Mouse (Mus musculus) intestine, embryonic 16.5 days (tissue): Measurements from ENCODE around the gene Clip3. TPM values are rescaled to one million over a fixed set of nuclear protein-coding genes. Genes with fewer than 3 reads are reported as not detected.

Experiments
- ATAC-seq: fragments of 200-750 bp; cut with Nextera tagmentation; 2 replicates; pipeline ENCODE4 v1.8.0; 2017; ENCODE audit warnings: moderate TSS enrichment, moderate library complexity
- H3K27ac ChIP-seq: fragments of 300-500 bp; sonication (generic); 2 replicates; pipeline ENCODE4 v1.5.1; 2014; ENCODE audit warnings: mild to moderate bottlenecking, low read length
- H3K27me3 ChIP-seq: fragments of 300-500 bp; sonication (generic); replicated peaks from 2 replicates; pipeline ENCODE4 v1.6.1; 2014; ENCODE audit warnings: low read length, control low read depth, mixed read lengths; ENCODE audit not compliant: control insufficient read depth, insufficient read depth
- H3K36me3 ChIP-seq: fragments of 300-500 bp; sonication (generic); 2 replicates; pipeline ENCODE4 v1.6.1; 2014; ENCODE audit warnings: low read length, control low read depth; ENCODE audit not compliant: control insufficient read depth, insufficient read depth
- H3K4me1 ChIP-seq: fragments of 300-500 bp; sonication (generic); 2 replicates; pipeline ENCODE4 v1.6.1; 2014; ENCODE audit warnings: low read length, control low read depth, mixed read lengths; ENCODE audit not compliant: control insufficient read depth, insufficient read depth
- H3K4me2 ChIP-seq: fragments of 300-500 bp; sonication (generic); 2 replicates; pipeline ENCODE4 v1.6.1; 2014; ENCODE audit warnings: low read depth, low read length, control low read depth
- H3K4me3 ChIP-seq: fragments of 300-500 bp; sonication (generic); 2 replicates; pipeline ENCODE4 v1.5.1; 2014; ENCODE audit warnings: mild to moderate bottlenecking, low read length
- H3K9ac ChIP-seq: fragments of 300-500 bp; sonication (generic); 2 replicates; pipeline ENCODE4 v1.6.1; 2014; ENCODE audit warnings: low read depth, low read length
- H3K9me3 ChIP-seq: fragments of 300-500 bp; sonication (generic); 2 replicates; pipeline ENCODE4 v1.6.1; 2016; ENCODE audit warnings: low read length, control low read depth; ENCODE audit not compliant: control insufficient read depth
- WGBS: fragments of 180-500 bp; shearing (Covaris S2); extraction: QIAGEN DNeasy Blood & Tissue Kit; methylation state at CpG from one replicate; pipeline ENCODE4 v1.1.7; 2014; 5-methylcytosine and 5-hydroxymethylcytosine counted together
- polyA plus RNA-seq: library from polyadenylated mRNA; unstranded; fragments of >200 nt; fragmentation: Nextera tagmentation; extraction: Ambion mirVana; gene quantifications from 2 replicates; pipeline ENCODE4 v1.2.1, GENCODE M21; 2015

The Clip3 gene
- polyA plus RNA-seq, 1 experiment from 2014 or later = 20.9 TPM

DNA sequence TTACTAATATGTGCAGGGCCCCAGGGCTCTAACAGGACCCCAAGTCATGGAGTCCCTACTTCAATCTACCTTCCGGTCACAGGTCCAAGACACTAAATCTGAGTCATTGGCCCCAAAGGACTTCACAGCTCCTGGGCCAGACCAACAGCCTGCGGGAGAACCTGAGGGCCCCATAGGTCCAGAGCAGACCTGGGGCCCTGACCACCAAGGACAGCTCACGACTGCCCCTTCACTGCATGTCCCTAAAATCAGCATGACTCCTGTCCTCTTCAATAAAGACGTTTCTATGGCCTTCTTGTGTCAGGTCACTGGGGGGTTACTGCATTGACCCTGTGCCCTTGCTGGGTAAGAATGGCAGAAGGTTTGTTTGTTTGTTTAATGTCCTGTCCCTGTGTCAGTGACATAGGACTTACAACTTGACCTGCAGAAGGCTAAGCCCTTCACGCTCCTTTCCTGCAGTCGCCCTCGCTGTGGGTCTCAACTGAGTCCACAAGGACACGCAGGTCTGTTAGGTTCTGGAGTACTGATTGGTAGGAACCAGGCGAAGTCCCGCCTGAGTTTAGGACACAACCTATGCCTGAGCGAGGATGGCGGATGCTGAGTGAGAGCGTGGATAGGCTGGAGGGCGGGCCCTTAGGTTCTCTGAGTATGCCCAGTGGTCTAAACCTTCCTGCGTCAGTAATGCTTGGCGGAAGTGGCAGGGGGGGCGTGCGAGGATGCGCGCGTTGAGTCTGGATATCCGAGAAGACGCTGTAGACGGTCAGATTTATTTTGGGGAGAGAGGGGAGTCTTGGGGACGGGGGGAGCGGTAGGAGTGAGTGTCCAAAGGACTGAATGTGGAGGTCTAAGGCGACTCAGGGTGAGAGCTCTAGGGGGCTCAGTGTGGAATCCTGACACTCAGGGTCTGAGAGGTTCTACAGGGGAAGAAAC, 16.8 kb downstream of the Clip3 start, which contains the start of gene Alkbh6:
Alkbh6 (plus strand) TSS at position 642 of the 930 bp plus-strand sequence.
- no peaks in the 10 kb centered on the region for H3K36me3 ChIP-seq
- H3K9me3 ChIP-seq = no peaks in the 10 kb centered on the region
- H3K27ac ChIP-seq = peak within 1 kb of the TSS; percentile 79
- H3K27me3 ChIP-seq = no peaks in the 10 kb centered on the region
- peak within 1 kb of the TSS; percentile 67 for H3K4me3 ChIP-seq
- peak; percentile 100 for ATAC-seq
- H3K4me2 ChIP-seq = peak within 1 kb of the TSS; percentile 84
- 4% methylated on average over 27 of the region's 27 CpGs for WGBS
- H3K4me1 ChIP-seq = peaks cover 14% of the 10 kb centered on the region
- peak within 1 kb of the TSS; percentile 69 for H3K9ac ChIP-seq

DNA sequence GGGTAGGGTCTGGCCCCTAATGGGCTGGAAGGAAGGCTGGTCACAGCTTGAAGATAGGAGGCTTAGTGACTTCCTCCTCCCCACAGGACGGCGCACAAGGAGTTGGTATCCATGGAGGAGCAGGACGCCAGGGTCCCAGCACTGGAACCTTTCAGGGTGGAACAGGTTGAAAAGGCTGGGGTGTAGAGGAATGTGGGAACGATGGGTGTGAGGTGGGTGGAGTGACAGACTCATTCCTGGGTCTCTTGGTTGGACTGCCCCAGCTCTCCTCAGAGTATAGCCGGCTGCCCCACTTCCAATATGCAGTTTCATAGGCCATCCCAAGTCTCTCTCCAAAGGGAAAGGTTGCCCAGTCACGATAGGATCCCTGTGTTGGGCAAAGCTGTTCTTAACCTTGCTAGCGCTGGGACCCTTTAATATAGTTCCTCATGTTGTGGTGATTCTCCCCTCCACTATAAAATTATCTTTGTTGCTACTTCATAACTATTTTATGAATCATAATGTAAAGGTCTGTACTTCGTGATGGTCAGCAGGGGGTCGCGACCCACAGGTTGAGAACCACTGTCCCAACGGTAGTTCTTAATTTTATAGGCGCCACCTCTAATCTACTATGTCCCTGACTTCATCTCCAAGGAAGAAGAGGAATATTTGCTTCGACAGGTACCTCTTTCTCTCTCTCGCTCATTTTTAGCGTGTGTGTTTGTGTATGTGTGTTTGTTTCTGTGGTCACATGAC, 18.0 kb downstream of the Clip3 start:
- Histone ChIP-seq H3K36me3 (no peaks in the 10 kb centered on the region), H3K27ac (0 out of 2 replicates have a peak overlapping the region, but pooled peaks have one; percentile 6)
- no peak for ATAC-seq

DNA sequence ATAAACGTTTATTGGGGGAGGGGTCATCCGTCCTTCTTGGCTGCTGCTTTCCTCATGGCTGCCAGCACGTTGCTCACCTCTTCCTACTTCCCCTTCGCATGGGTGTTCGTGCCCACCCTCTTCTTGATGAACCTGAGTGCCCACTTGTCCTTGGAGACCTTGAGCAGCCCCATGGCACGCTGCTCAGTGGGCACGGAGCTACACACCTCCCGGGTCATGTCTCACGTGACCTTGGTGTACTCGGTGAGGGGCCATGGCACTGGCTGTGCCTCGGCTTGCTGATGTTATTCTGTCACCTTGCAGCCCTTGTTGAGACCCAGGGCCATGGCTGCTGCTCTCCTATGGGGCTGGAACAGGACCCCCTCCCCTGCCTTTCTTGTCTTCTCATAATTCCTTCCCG, 18.6 kb downstream of the Clip3 start:
- Histone ChIP-seq H3K9me3 (no peaks in the 10 kb centered on the region), H3K4me2 (no peak overlapping the region), H3K9ac (no peak overlapping the region), H3K4me3 (no peak overlapping the region), H3K27me3 (no peaks in the 10 kb centered on the region), H3K36me3 (no peaks in the 10 kb centered on the region), H3K4me1 (peaks cover 20% of the 10 kb centered on the region), H3K27ac (no peak overlapping the region)
- ATAC-seq = no peak
- 81% methylated on average over 12 of the region's 12 CpGs for WGBS

More for the DNA sequence above, 18.0 kb downstream of the Clip3 start:
- Histone ChIP-seq H3K4me3 (peak overlapping the region; percentile 67), H3K9me3 (no peaks in the 10 kb centered on the region), H3K4me1 (peaks cover 20% of the 10 kb centered on the region), H3K27me3 (no peaks in the 10 kb centered on the region), H3K4me2 (peak overlapping the region; percentile 80), H3K9ac (peak overlapping the region; percentile 69)
- WGBS = 58% methylated on average over 15 of the region's 15 CpGs

DNA sequence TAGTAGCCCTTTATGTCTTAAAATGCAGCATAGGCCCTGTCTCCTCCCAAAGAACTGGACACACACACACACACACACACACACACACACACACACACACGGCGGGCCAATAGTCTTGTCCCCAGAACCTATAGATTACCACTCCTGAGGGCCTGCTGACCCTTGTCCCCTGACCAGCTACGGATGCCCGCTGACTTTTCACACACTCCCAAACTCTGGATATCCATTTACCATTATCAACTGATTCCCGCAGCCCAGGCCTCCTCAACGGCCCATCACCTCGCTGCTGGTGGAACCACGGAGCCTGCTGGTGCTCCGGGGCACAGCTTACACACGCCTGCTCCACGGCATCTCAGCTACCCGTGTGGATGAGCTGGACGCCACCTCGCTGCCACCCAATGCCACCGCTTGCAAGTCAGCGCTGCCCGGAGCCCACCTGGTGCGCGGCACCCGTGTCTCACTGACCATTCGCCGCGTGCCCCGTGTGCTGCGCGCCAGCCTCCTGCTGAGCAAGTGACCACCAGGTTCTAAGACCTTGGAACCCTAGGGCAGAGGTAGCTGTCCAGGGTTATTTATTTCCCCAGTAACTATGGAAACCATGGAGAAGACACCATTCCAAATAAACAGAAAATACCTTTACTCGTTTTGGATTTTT, 22.3 kb downstream of the Clip3 start:
- Histone ChIP-seq H3K27ac (no peak overlapping the region), H3K27me3 (no peaks in the 10 kb centered on the region), H3K4me1 (peaks cover 17% of the 10 kb centered on the region), H3K4me2 (no peak overlapping the region), H3K36me3 (no peaks in the 10 kb centered on the region), H3K9ac (no peak overlapping the region), H3K9me3 (no peaks in the 10 kb centered on the region), H3K4me3 (no peak overlapping the region)
- ATAC-seq = no peak
- 47% methylated on average over 27 of the region's 27 CpGs for WGBS

DNA sequence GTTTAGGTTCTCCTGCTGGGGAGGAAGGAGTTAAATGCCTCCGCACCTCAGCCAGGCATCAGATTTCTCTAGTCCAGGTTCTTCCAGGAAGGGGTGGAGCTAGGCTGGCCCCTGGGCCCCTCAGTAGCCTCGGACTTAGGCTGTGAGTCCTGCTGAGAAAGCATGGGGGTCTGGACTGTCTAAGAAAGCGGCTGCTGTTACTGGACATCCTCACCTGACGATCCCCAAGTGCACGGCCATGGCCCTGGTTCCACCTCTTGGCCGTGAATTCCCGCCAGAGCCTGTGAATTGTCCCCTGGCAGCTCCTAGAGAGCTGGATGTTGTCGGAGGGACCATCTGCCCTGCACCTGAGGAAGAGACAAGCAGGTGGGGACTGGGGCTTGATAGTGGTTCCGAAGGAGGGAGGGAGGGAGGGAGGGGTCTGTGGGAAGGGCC, 23.2 kb downstream of the Clip3 start, which contains the start of gene Syne4:
Syne4 (plus strand) TSS at position 87 of the 435 bp plus-strand sequence.
- 3% methylated on average over 9 of the region's 9 CpGs for WGBS
- H3K4me3 ChIP-seq = peak within 1 kb of the TSS; percentile 53
- H3K9me3 ChIP-seq = no peaks in the 10 kb centered on the region
- peak; percentile 88 for ATAC-seq
- no peaks in the 10 kb centered on the region for H3K36me3 ChIP-seq
- peaks cover 11% of the 10 kb centered on the region for H3K4me1 ChIP-seq
- peak within 1 kb of the TSS; percentile 60 for H3K9ac ChIP-seq
- no peaks in the 10 kb centered on the region for H3K27me3 ChIP-seq
- peak within 1 kb of the TSS; percentile 1; the same call in 1 of the 2 replicates for H3K27ac ChIP-seq
- peak within 1 kb of the TSS; percentile 57 for H3K4me2 ChIP-seq

DNA sequence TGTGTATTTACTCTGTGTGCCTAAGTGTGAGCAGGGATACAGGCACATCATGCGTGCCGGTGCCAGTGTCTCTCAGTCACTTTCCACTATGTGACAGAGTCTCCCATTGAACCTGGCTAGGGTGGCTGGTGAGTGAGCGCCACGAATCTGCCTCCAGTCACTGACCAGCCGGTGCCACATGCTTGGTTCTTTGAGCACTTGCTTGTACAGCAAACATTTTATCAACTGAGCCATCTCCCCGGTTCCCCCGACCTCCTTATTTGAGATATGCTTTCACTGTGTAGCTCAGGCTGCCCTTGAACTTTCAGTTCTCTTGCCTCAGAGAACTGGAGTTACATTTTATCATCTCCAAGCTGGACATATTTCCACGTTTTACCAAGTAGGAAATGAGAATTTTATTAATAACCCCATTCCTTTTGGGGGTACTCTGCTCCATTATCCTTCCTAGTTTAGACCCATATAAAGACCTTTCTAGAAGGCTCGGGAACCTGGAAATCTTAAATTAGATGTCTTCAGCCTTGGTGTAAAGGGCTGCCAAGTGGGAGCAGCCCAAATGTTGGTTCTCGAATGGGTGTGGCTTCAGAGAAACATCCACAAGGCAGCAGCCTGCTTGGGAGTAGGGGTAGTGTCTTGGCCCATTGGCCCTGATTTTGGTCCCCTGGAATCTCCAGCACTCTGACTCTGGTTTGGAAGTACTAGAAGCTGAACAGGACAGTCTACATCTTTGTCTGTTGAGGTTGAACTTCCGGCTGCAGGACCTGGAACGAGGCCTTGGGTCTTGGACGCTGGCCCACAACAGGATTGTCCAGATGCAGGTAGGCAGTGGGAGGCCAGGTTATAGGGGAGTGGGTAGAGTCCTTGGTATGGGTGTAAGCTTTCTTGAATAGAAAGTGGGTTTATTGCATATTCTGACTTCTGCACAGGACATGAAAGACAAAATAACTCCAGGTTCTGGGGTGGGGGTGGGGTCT, 24.3 kb downstream of the Clip3 start:
- peak overlapping the region; percentile 60 for H3K9ac ChIP-seq
- H3K27me3 ChIP-seq = no peaks in the 10 kb centered on the region
- ATAC-seq = no peak
- no peak overlapping the region for H3K27ac ChIP-seq
- no peaks in the 10 kb centered on the region for H3K36me3 ChIP-seq
- H3K4me3 ChIP-seq = peak overlapping the region; percentile 53
- H3K4me2 ChIP-seq = peak overlapping the region; percentile 57
- peaks cover 8% of the 10 kb centered on the region; the same call in 1 of the 2 replicates for H3K4me1 ChIP-seq
- H3K9me3 ChIP-seq = no peaks in the 10 kb centered on the region
- 65% methylated on average over 13 of the region's 13 CpGs for WGBS

DNA sequence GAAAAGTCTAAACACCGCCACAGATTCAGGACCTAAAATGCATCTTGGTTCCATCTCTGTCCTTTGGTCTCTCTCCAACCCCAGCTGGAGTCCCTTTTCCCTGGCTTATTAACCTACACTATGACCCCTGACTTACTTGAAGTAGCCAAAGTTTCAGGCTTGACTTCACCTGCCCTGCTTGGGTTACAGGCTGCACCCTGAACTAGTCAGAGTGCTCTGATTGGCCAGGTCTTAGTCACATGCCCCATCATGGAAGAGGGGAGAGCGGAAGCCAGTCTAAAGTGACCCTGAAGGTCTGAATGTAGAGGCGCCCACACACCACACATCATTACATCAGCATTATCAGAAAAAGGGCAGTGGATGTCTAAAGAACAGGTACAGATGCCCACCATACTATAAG, 26.6 kb downstream of the Clip3 start:
- Histone ChIP-seq H3K4me3 (no peak overlapping the region), H3K27me3 (no peaks in the 10 kb centered on the region), H3K27ac (no peak overlapping the region), H3K36me3 (no peaks in the 10 kb centered on the region), H3K4me2 (no peak overlapping the region), H3K9me3 (no peaks in the 10 kb centered on the region), H3K4me1 (peaks cover 12% of the 10 kb centered on the region), H3K9ac (no peak overlapping the region)
- ATAC-seq = no peak
- 95% methylated on average over 3 of the region's 3 CpGs for WGBS

DNA sequence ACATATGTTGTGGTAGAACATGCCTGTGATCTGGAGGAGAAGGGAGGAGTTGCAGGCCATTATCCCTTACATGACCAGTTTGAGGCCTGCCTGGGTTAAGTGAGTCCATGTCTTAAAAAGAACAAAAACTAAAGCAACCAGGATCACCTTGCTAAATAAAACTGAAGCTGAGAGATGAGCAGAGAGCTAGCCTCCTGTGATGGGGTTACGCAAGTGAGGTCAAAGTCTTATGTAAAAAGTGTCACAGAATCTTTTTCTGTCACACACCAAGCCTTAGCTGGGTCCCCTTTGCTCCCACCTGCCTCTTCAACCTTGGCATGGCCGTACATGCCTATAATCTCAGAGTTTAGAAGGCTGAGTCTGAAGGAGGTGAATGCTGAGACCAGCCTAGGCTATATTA, 29.4 kb downstream of the Clip3 start:
- no peak for ATAC-seq
- H3K4me2 ChIP-seq = peak overlapping the region; percentile 68
- H3K4me3 ChIP-seq = peak overlapping the region; percentile 68; the same call in 1 of the 2 replicates
- H3K9me3 ChIP-seq = 0 out of 2 replicates have a peak, but pooled peaks cover 3% of the 10 kb centered on the region
- H3K36me3 ChIP-seq = no peaks in the 10 kb centered on the region
- no peak overlapping the region for H3K27ac ChIP-seq
- H3K27me3 ChIP-seq = no peaks in the 10 kb centered on the region
- 69% methylated on average over 2 of the region's 2 CpGs for WGBS
- peak overlapping the region; percentile 32; the same call in 1 of the 2 replicates for H3K9ac ChIP-seq
- peaks cover 4% of the 10 kb centered on the region for H3K4me1 ChIP-seq
